Mouse (Mus musculus) spleen, adult 2 months (tissue): ENCODE measurements around the gene Nxnl2.

Source experiments
- CTCF ChIP-seq: fragments of 200-500 bp; IDR thresholded peaks from 2 replicates; pipeline ENCODE4 v1.5.1; 2011; ENCODE audit warnings: mild to moderate bottlenecking, inconsistent platforms; ENCODE audit not compliant: insufficient read depth, insufficient read length, insufficient replicate concordance; ENCODE audit errors: extremely low read depth
- POLR2A ChIP-seq: fragments of 200-500 bp; IDR thresholded peaks from 2 replicates; pipeline ENCODE4 v1.6.1; 2011; ENCODE audit warnings: low read depth, low read length, inconsistent platforms

DNA sequence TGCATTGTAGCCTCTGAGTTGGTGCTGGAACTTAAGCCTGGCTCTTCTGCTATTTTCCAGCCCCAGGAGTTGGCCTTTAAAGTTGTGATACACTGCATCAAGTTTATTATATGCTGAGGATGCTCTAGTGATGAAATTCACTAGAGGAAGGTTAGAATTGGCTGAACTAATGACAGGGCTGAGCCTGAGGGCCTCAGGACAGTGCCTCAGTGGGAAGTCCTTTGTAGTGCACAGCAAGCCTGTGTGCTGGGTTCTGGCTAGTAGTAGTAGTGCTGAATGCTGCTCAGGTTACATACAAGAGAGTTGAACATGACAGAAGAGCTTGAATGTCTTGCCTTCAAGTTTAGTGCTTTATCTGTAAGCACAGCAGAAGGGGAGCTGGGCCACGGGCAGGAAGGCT, 48.9 kb upstream of the Nxnl2 start:
- TF ChIP-seq CTCF (no peak), POLR2A (no peak)
